Mouse (Mus musculus) heart, adult 2 months (tissue): ENCODE data around the gene Ppp1r1c. TPM values are rescaled to one million over a fixed set of nuclear protein-coding genes. Genes with fewer than 3 reads are reported as not detected.

Experiments
- DNase-seq, 2 experiments: peaks; one replicate each; pipeline ENCODE4 v3.0.0; 2021
- H3K27ac ChIP-seq: fragments of 200-600 bp; 2 replicates; pipeline ENCODE4 v1.8.1; 2022
- H3K27me3 ChIP-seq: fragments of 200-500 bp; 2 replicates; pipeline ENCODE4 v1.6.1; 2012; ENCODE audit warnings: mild to moderate bottlenecking, low read length, inconsistent platforms, mixed read lengths; ENCODE audit not compliant: control insufficient read depth, insufficient read depth
- H3K36me3 ChIP-seq: fragments of 200-500 bp; 2 replicates; pipeline ENCODE4 v1.6.1; 2012; ENCODE audit warnings: low read length, inconsistent platforms; ENCODE audit not compliant: control insufficient read depth, insufficient read depth
- H3K4me1 ChIP-seq: fragments of 200-500 bp; 2 replicates; pipeline ENCODE4 v1.6.1; 2011; ENCODE audit warnings: low read length; ENCODE audit not compliant: control insufficient read depth, insufficient read depth
- H3K4me3 ChIP-seq: fragments of 200-600 bp; 2 replicates; pipeline ENCODE4 v1.8.1; 2022
- H3K79me2 ChIP-seq: fragments of 200-500 bp; replicated peaks from 2 replicates; pipeline ENCODE4 v1.6.1; 2012; ENCODE audit warnings: mild to moderate bottlenecking, inconsistent platforms, low read length, moderate library complexity, mixed read lengths; ENCODE audit not compliant: control insufficient read depth, insufficient read depth
- H3K9ac ChIP-seq: fragments of 200-500 bp; 2 replicates; pipeline ENCODE4 v1.6.1; 2012; ENCODE audit warnings: low read depth, mild to moderate bottlenecking, control low read depth, inconsistent platforms, low read length, mixed read lengths
- CTCF ChIP-seq: fragments of 200-600 bp; IDR thresholded peaks from 2 replicates; pipeline ENCODE4 v1.8.1; 2022; ENCODE audit warnings: antibody characterized with exemption, mild to moderate bottlenecking, moderate library complexity
- EP300 ChIP-seq: fragments of 200-500 bp; IDR thresholded peaks from 2 replicates; pipeline ENCODE4 v1.6.1; 2011; ENCODE audit warnings: low read depth, low read length, control low read depth; ENCODE audit not compliant: insufficient read depth
- POLR2A ChIP-seq: fragments of 200-500 bp; IDR thresholded peaks from 2 replicates; pipeline ENCODE4 v1.6.1; 2011; ENCODE audit warnings: mild to moderate bottlenecking, low read depth, low read length, control low read depth; ENCODE audit not compliant: insufficient read depth
- WGBS: fragments of 180-500 bp; shearing (Covaris S2); methylation state at CpG from one replicate; pipeline ENCODE4 v1.1.7; 2018; 5-methylcytosine and 5-hydroxymethylcytosine counted together
- intact Hi-C: fragments of 180-260 bp; cut with DNase I; formaldehyde crosslinking; loops from one replicate; pipeline ENCODE4 v1.15.1; 2025
- polyA plus RNA-seq: library from polyadenylated mRNA; depleted of rRNA; stranded (reverse); fragments of >200 nt; gene quantifications from 2 replicates; pipeline ENCODE4 v1.2.3, GENCODE M21; 2012
- total RNA-seq, 2 experiments: library from RNA; stranded (reverse); gene quantifications; 2 replicates each; pipeline ENCODE4 v1.2.3; 2021

Gene Ppp1r1c
- total and polyA plus RNA-seq, 3 experiments = 0.82 TPM; not detected in 2

GRCm38 (mm10) chr2:79715925-79716324 is 8.3 kb downstream of the Ppp1r1c start:
- Histone ChIP-seq H3K4me3 (no peak overlapping the region), H3K9ac (no peak overlapping the region), H3K36me3 (peaks cover 2% of the 10 kb centered on the region; the same call in 1 of the 2 replicates), H3K79me2 (no peaks in the 10 kb centered on the region), H3K27me3 (no peaks in the 10 kb centered on the region), H3K27ac (no peak overlapping the region), H3K4me1 (no peaks in the 10 kb centered on the region; the same call in 1 of the 2 replicates)
- 83% methylated on average over 2 of the region's 2 CpGs for WGBS
- no peak for DNase-seq
- TF ChIP-seq POLR2A (no peak), CTCF (no peak), EP300 (no peak)
- intact Hi-C loops = no loop called here

- DNase-seq = no peak
- Histone ChIP-seq H3K4me1 (no peaks in the 10 kb centered on the region; the same call in 1 of the 2 replicates), H3K79me2 (no peaks in the 10 kb centered on the region), H3K27ac (no peak overlapping the region), H3K27me3 (no peaks in the 10 kb centered on the region), H3K36me3 (peaks cover 2% of the 10 kb centered on the region; the same call in 1 of the 2 replicates), H3K4me3 (no peak overlapping the region), H3K9ac (no peak overlapping the region)
- TF ChIP-seq POLR2A (no peak), EP300 (no peak), CTCF (no peak)
- intact Hi-C loops = no loop called here
These were observed 10.3 kb downstream of the Ppp1r1c start for GRCm38 (mm10) chr2:79717846-79718245.

- no peaks in the 10 kb centered on the region for H3K36me3 ChIP-seq
- TF ChIP-seq POLR2A (no peak), EP300 (no peak), CTCF (no peak)
- DNase-seq = no peak
- H3K79me2 ChIP-seq = no peaks in the 10 kb centered on the region
- H3K27ac ChIP-seq = no peak overlapping the region
- intact Hi-C loops = no loop called here
- no peaks in the 10 kb centered on the region for H3K27me3 ChIP-seq
- 73% methylated on average over 1 of the region's 1 CpGs for WGBS
- no peaks in the 10 kb centered on the region for H3K4me1 ChIP-seq
- no peak overlapping the region for H3K4me3 ChIP-seq
- H3K9ac ChIP-seq = no peak overlapping the region
These were observed 14.8 kb downstream of the Ppp1r1c start for GRCm38 (mm10) chr2:79722415-79722814.

GRCm38 (mm10) chr2:79738958-79739357 is 31.4 kb downstream of the Ppp1r1c start:
- no peaks in the 10 kb centered on the region for H3K27me3 ChIP-seq
- H3K79me2 ChIP-seq = no peaks in the 10 kb centered on the region
- H3K4me3 ChIP-seq = no peak overlapping the region
- TF ChIP-seq CTCF (no peak), POLR2A (no peak), EP300 (no peak)
- H3K36me3 ChIP-seq = no peaks in the 10 kb centered on the region
- 44% methylated on average over 2 of the region's 2 CpGs for WGBS
- H3K27ac ChIP-seq = no peak overlapping the region
- DNase-seq = peak in 1 of 2 experiments; percentile 5
- intact Hi-C loops = no loop called here
- H3K4me1 ChIP-seq = no peaks in the 10 kb centered on the region
- no peak overlapping the region for H3K9ac ChIP-seq

GRCm38 (mm10) chr2:79741966-79742365 is 34.4 kb downstream of the Ppp1r1c start:
- H3K9ac ChIP-seq = no peak overlapping the region
- intact Hi-C loops = no loop called here
- TF ChIP-seq EP300 (no peak), POLR2A (no peak), CTCF (no peak)
- H3K79me2 ChIP-seq = no peaks in the 10 kb centered on the region
- H3K4me1 ChIP-seq = no peaks in the 10 kb centered on the region
- H3K36me3 ChIP-seq = no peaks in the 10 kb centered on the region
- H3K4me3 ChIP-seq = no peak overlapping the region
- WGBS = 56% methylated on average over 2 of the region's 2 CpGs
- no peak for DNase-seq
- H3K27ac ChIP-seq = no peak overlapping the region
- H3K27me3 ChIP-seq = no peaks in the 10 kb centered on the region

GRCm38 (mm10) chr2:79744164-79744563 is 36.6 kb downstream of the Ppp1r1c start:
- intact Hi-C loops = no loop called here
- 88% methylated on average over 4 of the region's 4 CpGs for WGBS
- Histone ChIP-seq H3K4me1 (no peaks in the 10 kb centered on the region), H3K36me3 (no peaks in the 10 kb centered on the region), H3K27ac (no peak overlapping the region), H3K79me2 (no peaks in the 10 kb centered on the region), H3K27me3 (no peaks in the 10 kb centered on the region), H3K4me3 (no peak overlapping the region), H3K9ac (no peak overlapping the region)
- TF ChIP-seq POLR2A = no peak
- DNase-seq = no peak
